Mouse (Mus musculus) cerebellum, adult 2 months (tissue): Measurements from ENCODE around the gene Hmbs.

Experiments used
- CTCF ChIP-seq: fragments of 200-500 bp; IDR thresholded peaks from 2 replicates; pipeline ENCODE4 v1.5.1; 2011; ENCODE audit warnings: low read depth, mild to moderate bottlenecking, control low read depth, low read length, moderate library complexity, borderline replicate concordance; ENCODE audit not compliant: insufficient read depth
- POLR2A ChIP-seq: fragments of 200-500 bp; IDR thresholded peaks from 2 replicates; pipeline ENCODE4 v1.6.1; 2011; ENCODE audit warnings: low read length, control low read depth, borderline replicate concordance; ENCODE audit not compliant: insufficient read depth

DNA sequence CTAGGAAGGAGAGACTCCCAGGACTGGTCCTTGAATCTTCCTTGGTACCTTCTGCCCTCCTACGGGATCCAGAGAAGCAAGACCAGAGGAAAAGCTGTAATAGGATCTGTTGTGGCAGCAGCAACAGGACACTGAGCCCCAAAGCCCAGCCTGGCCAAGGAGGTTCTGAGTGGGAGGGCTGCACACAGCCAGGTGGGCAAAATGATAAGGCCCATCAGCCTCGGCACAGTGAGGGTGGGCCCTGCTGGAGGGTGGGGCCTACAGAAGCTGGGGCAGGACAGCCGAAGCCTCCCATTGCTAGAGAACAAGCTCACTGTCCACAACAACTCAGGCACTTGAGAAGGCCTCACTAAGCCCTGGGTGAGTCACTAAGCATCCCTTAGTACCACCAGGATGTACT, 1.9 kb downstream of the Hmbs start:
- TF ChIP-seq CTCF = no peak
- no peak for TF ChIP-seq POLR2A
